Mouse (Mus musculus) c-Kit-positive CD71-positive TER-119-positive erythroid progenitor cells, embryonic 14.5 days (primary cell): ENCODE measurements around the gene Dapk1.

ENCODE experiments used
- DNase-seq: peaks from one replicate; pipeline ENCODE4 v3.0.0-alpha.2; 2013; ENCODE audit warnings: low spot score

The Dapk1 gene

DNA sequence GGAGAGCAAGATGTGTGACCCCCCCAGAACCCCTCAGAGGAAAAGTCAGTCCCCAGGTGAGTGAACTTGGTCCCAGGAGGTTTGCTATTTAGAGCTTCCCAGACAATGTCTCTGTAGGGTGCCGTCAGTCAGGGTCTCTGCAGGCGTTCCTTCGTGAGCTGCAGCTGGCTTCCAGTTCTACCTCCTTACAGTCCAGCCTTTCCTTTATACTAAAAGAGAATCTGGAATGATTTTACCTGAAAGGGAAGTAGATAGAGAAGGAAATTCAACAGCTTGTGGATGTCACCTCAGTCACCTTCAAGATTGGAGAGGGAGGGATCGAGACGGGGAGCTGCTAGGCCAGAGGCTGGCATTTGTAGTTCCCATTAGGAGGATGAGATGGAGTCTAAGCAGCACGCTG lies 14.3 kb downstream of the Dapk1 start:
- DNase-seq, result no peak

GRCm38 (mm10) chr13:60618287-60618686 lies 16.5 kb downstream of the Dapk1 start:
- no peak for DNase-seq

DNA sequence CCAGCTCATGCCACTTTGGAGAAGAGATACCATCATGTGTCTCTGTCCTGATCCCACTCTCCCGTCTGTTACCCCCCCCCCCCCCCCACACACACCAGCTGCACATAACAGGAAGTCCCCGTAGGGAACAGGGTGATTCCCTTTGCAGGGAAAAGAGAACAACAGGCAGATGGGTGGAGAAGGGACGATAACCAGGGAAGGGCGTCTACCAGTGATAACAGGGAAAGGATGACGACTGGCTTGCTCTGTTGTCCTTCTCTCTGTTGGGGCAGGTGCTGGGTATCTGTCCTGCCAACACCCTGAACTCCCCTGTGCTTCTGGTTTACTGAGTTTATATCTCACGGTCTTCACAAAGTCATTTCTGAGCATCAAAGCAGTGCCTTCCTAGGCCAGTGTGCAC lies 18.0 kb downstream of the Dapk1 start:
- peak; percentile 29 for DNase-seq

GRCm38 (mm10) chr13:60621411-60621965 lies 19.7 kb downstream of the Dapk1 start:
- no peak for DNase-seq

- no peak for DNase-seq
Observed at GRCm38 (mm10) chr13:60625581-60625980, 23.8 kb downstream of the Dapk1 start.

DNA sequence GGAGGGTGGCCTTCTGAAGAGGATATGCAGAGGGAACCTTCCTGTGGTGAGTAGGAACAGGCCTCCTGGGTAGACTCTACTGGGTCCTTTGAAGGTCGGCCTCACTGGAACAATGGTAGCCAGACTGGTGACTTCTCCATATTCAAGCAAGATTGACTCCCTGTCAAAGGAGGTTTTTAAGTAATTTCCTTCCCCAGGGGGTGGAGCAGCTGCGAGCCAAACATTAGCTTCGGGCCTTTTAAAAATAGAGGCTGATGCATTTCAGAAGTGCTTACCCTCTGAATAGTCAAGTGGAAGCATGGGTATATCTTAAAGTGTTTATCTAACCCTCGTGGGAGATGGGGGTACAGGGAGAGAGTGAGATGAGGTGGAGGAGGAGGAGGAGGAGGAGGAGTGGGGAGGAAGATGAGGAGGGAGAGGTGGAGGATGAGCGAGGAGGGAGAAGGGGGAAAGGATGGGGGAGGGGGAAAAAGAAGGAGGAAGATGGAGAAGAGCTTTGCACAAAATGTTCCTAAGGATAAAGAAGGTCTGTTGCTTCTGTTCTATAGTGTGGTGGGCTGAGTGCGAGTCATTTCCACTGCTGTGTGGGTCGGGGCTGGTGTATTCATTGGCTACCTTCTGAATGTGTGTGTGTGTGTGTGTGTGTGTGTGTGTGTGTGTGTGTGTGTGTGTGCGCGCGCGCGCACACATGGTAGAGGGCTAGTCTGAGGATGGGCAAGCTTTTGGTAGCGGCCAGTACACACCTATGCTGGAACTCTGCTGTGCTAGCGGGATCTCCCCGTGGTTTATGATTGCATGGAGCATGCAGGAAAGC lies 26.3 kb downstream of the Dapk1 start:
- DNase-seq, result no peak

- DNase-seq, result no peak
Observed at GRCm38 (mm10) chr13:60628657-60628950, 26.9 kb downstream of the Dapk1 start.

DNA sequence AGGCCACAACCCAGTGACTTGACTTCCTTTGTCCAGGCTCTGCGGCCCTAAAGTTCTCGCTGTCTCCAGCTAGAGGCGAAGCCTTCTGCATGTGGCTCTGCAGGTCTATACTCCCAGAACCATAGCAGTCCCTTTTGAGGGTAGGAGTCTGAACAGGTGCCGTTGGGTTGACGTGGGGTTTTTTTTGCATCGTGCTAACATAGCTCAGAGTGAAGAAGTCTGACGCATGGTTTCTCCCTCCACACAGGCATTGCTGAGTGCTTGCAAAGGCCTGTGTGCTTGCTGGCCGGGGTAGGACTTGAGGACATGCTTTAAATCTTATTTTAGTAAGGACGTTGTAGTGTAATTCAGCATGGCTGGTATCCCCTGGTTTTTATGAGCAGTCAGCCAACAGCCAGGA lies 27.7 kb downstream of the Dapk1 start:
- DNase-seq, result no peak

DNA sequence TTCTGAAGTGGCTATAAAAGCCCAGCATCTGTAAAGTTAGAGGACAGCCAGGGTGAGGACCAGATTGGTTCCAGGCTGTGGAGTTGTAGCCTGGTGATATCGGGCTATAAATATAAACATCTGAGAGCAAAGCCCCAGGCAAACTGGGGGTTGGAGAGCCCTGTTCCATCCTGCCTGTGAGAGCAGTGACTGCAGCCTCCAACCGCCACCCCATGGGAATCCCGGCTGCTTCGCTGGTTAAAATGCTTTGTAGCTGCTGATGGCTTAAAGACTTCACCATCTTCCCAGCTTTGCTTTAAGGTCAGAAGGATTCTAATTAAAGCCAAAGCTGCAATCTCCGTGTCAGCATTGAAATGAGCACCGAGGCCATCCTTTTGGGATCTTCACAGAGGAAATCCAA lies 32.2 kb downstream of the Dapk1 start:
- no peak for DNase-seq

GRCm38 (mm10) chr13:60635636-60636035 lies 33.9 kb downstream of the Dapk1 start:
- DNase-seq, result no peak

- DNase-seq, result no peak
Observed at GRCm38 (mm10) chr13:60639482-60640055, 37.8 kb downstream of the Dapk1 start.

GRCm38 (mm10) chr13:60640420-60640819 lies 38.7 kb downstream of the Dapk1 start:
- DNase-seq, result no peak

GRCm38 (mm10) chr13:60644457-60644889 lies 42.7 kb downstream of the Dapk1 start:
- DNase-seq, result no peak

DNA sequence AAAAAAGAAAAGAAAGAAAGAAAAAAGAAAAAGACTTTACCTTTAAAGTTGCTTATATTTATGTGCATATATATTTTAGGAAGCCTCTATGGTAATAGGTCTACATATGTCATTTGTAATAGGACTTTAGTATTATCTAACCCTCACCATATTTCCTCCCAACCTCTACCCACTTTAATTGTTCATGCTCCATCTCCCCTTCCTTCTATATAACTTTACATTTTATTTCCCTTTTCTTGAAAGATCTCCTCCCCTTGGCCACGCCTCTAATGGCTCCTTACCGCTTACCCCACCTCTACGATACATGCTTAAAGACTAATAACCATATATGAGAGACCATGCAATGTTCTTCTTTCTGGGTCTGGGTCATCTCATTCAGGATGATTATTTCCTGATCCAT lies 45.0 kb downstream of the Dapk1 start:
- no peak for DNase-seq

DNA sequence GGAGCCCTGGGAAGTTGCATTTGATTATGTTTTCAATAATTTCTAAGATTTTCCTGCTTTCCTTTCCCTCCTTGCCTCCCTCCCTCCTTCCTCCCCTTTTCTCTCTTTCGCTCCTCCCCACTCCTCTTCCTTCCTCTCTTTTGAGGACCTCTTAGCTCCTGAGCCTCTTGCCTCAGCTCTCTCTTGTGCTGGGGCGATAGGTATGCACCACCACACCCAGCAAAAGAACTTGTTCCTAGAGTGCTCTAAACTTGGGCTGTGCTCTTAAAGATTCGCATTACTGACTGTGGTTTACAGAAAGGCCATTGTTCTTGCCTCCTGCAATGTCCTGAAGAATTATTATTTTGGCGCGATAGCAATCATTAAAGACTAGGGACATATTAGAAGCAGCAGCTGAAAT lies 46.6 kb downstream of the Dapk1 start:
- no peak for DNase-seq

DNA sequence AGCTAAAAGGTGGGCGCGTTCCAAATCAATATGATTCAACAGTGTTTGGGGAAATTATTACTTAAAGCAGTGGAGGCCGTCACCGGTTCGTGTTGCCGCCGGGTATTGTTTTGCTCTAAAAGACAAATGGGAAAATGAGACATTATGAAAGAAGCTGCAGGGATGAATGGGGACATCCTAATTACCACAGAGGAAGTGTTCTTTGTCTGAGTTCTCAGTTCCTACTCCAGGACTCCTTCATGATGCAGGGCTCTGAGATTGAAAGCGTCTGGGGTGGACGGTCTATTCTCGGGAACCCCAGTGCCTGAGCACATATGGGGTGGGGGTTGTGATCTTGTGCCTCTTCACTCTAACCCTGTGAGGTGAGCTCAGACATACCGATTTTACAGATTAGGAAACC lies 48.3 kb downstream of the Dapk1 start:
- DNase-seq, result no peak

GRCm38 (mm10) chr13:60654017-60654565 lies 52.3 kb downstream of the Dapk1 start:
- no peak for DNase-seq

GRCm38 (mm10) chr13:60655246-60655645 lies 53.5 kb downstream of the Dapk1 start:
- no peak for DNase-seq

- DNase-seq, result no peak
Observed at GRCm38 (mm10) chr13:60659600-60659999, 57.9 kb downstream of the Dapk1 start.

DNA sequence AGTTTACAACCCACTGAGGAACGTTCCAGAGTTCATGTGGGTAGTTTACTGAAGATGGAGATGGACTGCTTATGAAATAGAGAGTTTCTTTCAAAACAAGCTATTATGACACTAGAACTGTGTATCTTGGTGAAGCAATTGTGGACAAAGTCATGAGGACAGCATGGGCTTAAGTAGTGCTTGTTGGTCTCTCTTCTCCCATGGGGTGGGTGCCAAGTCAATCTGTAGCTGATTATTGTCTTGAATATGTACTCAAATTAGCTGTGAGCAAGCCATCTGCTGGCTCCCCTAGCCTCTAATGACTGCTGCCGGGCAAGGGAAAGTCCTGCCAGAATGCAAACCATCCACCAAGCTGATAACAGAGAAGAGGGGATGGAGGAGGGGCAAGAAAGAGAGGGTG lies 58.3 kb downstream of the Dapk1 start:
- no peak for DNase-seq

DNA sequence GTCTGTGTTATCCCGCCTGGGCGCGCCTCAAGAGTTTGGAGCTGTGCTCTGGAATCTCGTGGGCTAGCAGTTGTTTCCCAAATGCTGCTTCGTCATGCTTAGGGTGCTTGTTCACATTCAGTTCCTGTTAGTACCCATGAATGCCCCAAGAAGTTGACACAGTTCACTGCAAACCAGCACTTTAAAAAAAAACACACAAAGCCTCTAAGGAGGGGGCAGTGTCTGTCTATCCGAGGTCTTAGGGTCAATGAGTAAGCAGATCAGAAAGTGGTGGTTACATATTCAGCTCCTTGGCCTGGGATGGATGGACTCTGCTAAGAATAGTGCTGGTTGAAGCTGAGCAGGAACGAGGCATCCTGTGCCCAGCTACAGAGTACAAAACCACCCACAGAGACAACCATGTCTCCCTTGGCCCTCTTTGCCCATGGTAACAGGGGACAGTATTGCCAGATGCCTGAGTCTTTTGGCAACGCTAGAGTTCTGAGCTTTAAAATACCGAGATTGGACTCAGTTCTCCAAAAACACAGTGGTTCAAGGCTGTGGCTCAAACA lies 59.0 kb downstream of the Dapk1 start:
- no peak for DNase-seq

GRCm38 (mm10) chr13:60662493-60663177 lies 60.9 kb downstream of the Dapk1 start:
- no peak for DNase-seq

GRCm38 (mm10) chr13:60664058-60664457 lies 62.3 kb downstream of the Dapk1 start:
- no peak for DNase-seq
